Mouse (Mus musculus) heart, embryonic 16.5 days (tissue): ENCODE measurements around the gene Wipf3. TPM values are rescaled to one million over a fixed set of nuclear protein-coding genes. Genes with fewer than 3 reads are reported as not detected.

Experiments used
- ATAC-seq: fragments of 200-750 bp; cut with Nextera tagmentation; replicated peaks from 2 replicates; pipeline ENCODE4 v1.8.0; 2017; ENCODE audit warnings: moderate number of reproducible peaks; ENCODE audit not compliant: insufficient read depth, low FRiP score; ENCODE audit errors: extremely low read depth
- H3K27ac ChIP-seq: fragments of 300-500 bp; sonication (generic); 2 replicates; pipeline ENCODE4 v1.5.1; 2014; ENCODE audit warnings: mild to moderate bottlenecking, low read length, control low read depth, moderate library complexity
- H3K27me3 ChIP-seq: fragments of 300-500 bp; sonication (generic); 2 replicates; pipeline ENCODE4 v1.6.1; 2014; ENCODE audit warnings: low read length, mixed read lengths; ENCODE audit not compliant: control insufficient read depth, insufficient read depth
- H3K36me3 ChIP-seq: fragments of 300-500 bp; sonication (generic); 2 replicates; pipeline ENCODE4 v1.6.1; 2014; ENCODE audit not compliant: control insufficient read depth, insufficient read depth
- H3K4me1 ChIP-seq: fragments of 300-500 bp; sonication (generic); 2 replicates; pipeline ENCODE4 v1.6.1; 2014; ENCODE audit warnings: low read length, mixed read lengths; ENCODE audit not compliant: control insufficient read depth, insufficient read depth
- H3K4me2 ChIP-seq: fragments of 300-500 bp; sonication (generic); 2 replicates; pipeline ENCODE4 v1.6.1; 2014; ENCODE audit warnings: low read depth, mild to moderate bottlenecking, control low read depth, low read length
- H3K4me3 ChIP-seq: fragments of 300-500 bp; sonication (generic); 2 replicates; pipeline ENCODE4 v1.5.1; 2014; ENCODE audit warnings: mild to moderate bottlenecking, control low read depth, low read length
- H3K9ac ChIP-seq: fragments of 300-500 bp; sonication (generic); 2 replicates; pipeline ENCODE4 v1.6.1; 2014; ENCODE audit warnings: low read length, control low read depth
- H3K9me3 ChIP-seq: fragments of 300-500 bp; sonication (generic); replicated peaks from 2 replicates; pipeline ENCODE4 v1.6.1; 2016; ENCODE audit warnings: low read length; ENCODE audit not compliant: control insufficient read depth
- WGBS: fragments of 180-500 bp; shearing (Covaris S2); extraction: QIAGEN DNeasy Blood & Tissue Kit; methylation state at CpG from one replicate; pipeline ENCODE4 v1.1.7; 2014; 5-methylcytosine and 5-hydroxymethylcytosine counted together
- polyA plus RNA-seq: library from polyadenylated mRNA; unstranded; fragments of >200 nt; fragmentation: Nextera tagmentation; extraction: Ambion mirVana; gene quantifications from 2 replicates; pipeline ENCODE4 v1.2.1, GENCODE M21; 2015

Wipf3 gene
- polyA plus RNA-seq, 1 experiment from 2014 or later = 3.6 TPM

DNA sequence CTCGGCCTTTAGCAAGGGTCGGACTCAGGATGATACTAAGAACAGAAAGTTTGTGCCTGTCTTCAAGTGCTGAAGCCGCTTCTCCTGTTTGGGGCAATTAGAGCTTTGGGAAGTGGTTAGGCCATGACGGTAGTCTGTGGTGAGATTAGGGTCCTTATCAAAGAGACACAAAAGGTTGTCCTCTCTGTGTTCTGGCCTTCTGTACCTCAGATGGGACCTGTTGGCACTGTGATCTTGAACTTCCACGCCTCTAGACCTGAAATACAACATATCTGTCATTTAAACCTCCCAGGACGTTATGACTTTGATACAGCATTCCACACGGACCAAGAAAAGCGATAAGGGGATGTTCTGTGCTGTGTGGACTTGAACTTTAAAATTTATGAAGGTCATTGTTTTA lies 99.3 kb downstream of the Wipf3 start:
- Histone ChIP-seq H3K36me3 (no peaks in the 10 kb centered on the region), H3K9ac (no peak overlapping the region), H3K9me3 (no peaks in the 10 kb centered on the region), H3K4me1 (peaks cover 8% of the 10 kb centered on the region; the same call in 1 of the 2 replicates), H3K27me3 (no peaks in the 10 kb centered on the region), H3K27ac (no peak overlapping the region), H3K4me2 (no peak overlapping the region), H3K4me3 (no peak overlapping the region)
- ATAC-seq = no peak
- 71% methylated on average over 8 of the region's 8 CpGs for WGBS

DNA sequence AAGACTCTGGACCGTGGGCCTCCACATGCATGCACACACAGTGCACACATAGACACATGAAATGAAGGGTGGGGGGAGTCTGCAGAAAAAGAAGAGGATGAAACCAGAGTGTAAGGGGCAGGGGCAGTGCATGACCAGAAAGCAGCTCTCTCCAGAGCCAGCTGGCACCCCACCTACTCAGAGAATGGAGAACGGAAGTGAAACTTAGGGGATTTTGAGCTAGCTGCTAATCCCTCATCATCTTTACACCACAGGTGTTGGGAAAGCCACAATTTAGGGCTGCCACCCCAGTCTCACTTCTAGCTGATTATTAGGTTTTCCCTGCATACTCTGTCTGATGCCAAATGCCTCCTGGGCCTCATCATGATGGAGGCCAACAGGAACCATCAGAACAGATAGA lies 100.8 kb downstream of the Wipf3 start:
- Histone ChIP-seq H3K4me2 (no peak overlapping the region), H3K36me3 (no peaks in the 10 kb centered on the region), H3K4me1 (peaks cover 8% of the 10 kb centered on the region; the same call in 1 of the 2 replicates), H3K9ac (no peak overlapping the region), H3K9me3 (no peaks in the 10 kb centered on the region), H3K27ac (no peak overlapping the region), H3K4me3 (no peak overlapping the region), H3K27me3 (no peaks in the 10 kb centered on the region)
- WGBS = 80% methylated on average over 2 of the region's 2 CpGs
- no peak for ATAC-seq

DNA sequence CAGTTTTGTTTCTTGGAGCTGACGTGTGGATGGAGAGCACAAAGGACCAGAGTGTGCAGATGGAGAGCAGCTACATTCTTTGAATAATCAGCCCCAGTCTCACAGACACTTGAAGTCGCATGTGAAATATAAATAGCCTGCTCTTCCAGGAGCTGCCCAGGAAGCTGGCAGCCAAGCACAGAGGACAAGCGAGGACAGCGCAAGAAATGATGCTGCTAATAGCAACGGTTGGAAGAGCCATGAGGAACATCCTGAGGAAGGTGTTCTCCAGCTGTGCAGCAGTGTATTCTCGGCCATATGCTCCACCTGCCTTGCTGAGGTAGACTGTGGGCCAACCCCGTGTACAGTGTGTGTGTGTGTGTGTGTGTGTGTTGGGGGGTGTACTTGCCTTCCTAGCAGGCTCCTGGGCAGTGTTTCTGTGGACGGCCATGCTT lies 101.7 kb downstream of the Wipf3 start:
- Histone ChIP-seq H3K4me3 (no peak overlapping the region), H3K9ac (no peak overlapping the region), H3K9me3 (no peaks in the 10 kb centered on the region), H3K27me3 (no peaks in the 10 kb centered on the region), H3K4me1 (peaks cover 8% of the 10 kb centered on the region; the same call in 1 of the 2 replicates), H3K36me3 (no peaks in the 10 kb centered on the region), H3K4me2 (peak overlapping the region; percentile 22; the same call in 1 of the 2 replicates), H3K27ac (no peak overlapping the region)
- 27% methylated on average over 8 of the region's 8 CpGs for WGBS
- ATAC-seq = peak; percentile 76

DNA sequence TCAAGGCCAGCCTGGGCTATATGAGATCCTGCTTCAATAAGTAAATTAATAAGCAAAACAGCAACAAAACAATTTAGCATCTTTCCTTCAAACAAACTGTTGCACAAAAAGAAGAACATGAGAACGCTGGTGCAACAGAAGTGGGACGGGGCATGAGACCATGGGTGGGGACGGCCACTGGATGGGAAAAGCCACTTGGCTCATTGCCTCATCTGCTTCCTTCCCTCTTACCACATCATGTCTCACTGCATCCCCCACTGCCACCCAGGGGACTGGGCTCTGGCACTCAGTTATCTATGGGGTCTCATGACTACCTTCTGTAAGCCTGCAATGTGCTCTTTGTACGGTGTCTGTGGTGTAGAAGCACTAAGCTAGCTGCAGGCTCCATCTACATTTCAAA lies 106.1 kb downstream of the Wipf3 start:
- no peaks in the 10 kb centered on the region for H3K27me3 ChIP-seq
- no peaks in the 10 kb centered on the region for H3K9me3 ChIP-seq
- no peak for ATAC-seq
- no peaks in the 10 kb centered on the region for H3K36me3 ChIP-seq
- peaks cover 15% of the 10 kb centered on the region for H3K4me1 ChIP-seq
- no peak overlapping the region for H3K9ac ChIP-seq
- H3K27ac ChIP-seq = no peak overlapping the region
- 66% methylated on average over 4 of the region's 4 CpGs for WGBS
- no peak overlapping the region for H3K4me2 ChIP-seq
- H3K4me3 ChIP-seq = no peak overlapping the region

DNA sequence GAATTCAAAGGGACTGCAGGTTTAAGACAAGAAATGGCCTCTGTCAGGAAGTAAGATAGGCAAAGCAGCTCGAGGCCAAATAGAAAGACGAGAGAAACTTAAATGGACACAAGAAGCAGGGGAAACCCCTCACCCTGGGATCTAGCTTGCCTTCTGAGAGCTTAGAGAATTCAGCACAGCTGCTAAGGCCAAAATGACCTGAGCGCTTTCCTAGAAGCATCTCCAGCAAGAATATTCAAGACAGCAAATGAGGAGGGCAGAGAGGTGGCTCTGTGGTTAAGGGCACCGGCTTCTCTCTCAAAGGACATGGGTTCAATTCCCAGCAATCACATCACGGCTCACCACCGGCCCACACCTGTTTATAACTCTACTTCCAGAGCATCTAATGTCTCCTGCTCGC lies 107.7 kb downstream of the Wipf3 start:
- no peak for ATAC-seq
- H3K4me2 ChIP-seq = no peak overlapping the region
- WGBS = 74% methylated on average over 7 of the region's 7 CpGs
- H3K4me1 ChIP-seq = peaks cover 9% of the 10 kb centered on the region
- no peaks in the 10 kb centered on the region for H3K36me3 ChIP-seq
- H3K27me3 ChIP-seq = no peaks in the 10 kb centered on the region
- no peak overlapping the region for H3K9ac ChIP-seq
- no peak overlapping the region for H3K27ac ChIP-seq
- H3K9me3 ChIP-seq = no peaks in the 10 kb centered on the region
- H3K4me3 ChIP-seq = no peak overlapping the region

DNA sequence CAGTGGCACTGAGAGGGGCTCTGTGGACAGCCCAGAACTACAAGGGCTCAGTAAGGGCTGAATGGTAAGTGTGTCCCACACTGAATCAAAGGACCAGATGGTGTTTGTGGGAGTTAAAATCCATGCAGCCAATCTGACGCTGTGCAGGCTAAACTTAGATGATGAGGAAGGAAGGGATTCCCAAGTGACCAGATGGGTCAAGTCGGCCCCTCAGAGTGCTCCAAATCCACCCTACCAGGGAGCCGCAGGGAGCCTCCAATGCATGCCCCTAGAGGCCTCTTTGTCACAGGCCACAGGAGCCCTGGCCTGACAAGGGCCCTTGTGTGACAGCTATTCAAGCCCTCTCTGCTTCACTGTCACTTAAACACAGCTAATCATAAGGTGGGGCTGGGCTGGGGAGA lies 109.4 kb downstream of the Wipf3 start:
- no peak for ATAC-seq
- Histone ChIP-seq H3K9ac (no peak overlapping the region), H3K36me3 (no peaks in the 10 kb centered on the region), H3K27me3 (no peaks in the 10 kb centered on the region), H3K27ac (no peak overlapping the region), H3K4me1 (peaks cover 11% of the 10 kb centered on the region), H3K9me3 (no peaks in the 10 kb centered on the region), H3K4me2 (no peak overlapping the region), H3K4me3 (no peak overlapping the region)
- WGBS = 34% methylated on average over 3 of the region's 3 CpGs

DNA sequence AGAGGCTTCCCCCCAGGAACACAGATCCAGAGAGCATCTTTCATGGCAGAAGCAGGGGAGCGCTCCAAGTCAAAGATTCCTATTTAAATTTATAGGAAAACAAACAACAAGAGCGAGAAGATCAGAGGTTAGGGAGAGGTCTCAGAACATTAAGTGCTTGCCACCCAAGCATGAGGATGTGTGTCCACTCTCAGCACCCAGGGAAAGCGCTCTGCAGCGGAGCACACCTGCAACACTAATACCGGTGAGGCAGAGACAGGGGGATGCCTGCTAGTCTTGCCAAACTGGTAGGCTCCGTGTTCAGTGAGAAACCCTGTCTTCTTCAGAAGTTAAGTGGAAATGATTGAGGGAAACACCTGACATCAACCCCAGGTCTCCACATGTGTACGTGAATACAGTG lies 110.0 kb downstream of the Wipf3 start:
- Histone ChIP-seq H3K27ac (no peak overlapping the region), H3K4me1 (peaks cover 11% of the 10 kb centered on the region), H3K4me3 (no peak overlapping the region), H3K36me3 (no peaks in the 10 kb centered on the region), H3K4me2 (no peak overlapping the region), H3K27me3 (no peaks in the 10 kb centered on the region), H3K9ac (no peak overlapping the region), H3K9me3 (no peaks in the 10 kb centered on the region)
- ATAC-seq = no peak
- 88% methylated on average over 7 of the region's 7 CpGs for WGBS

DNA sequence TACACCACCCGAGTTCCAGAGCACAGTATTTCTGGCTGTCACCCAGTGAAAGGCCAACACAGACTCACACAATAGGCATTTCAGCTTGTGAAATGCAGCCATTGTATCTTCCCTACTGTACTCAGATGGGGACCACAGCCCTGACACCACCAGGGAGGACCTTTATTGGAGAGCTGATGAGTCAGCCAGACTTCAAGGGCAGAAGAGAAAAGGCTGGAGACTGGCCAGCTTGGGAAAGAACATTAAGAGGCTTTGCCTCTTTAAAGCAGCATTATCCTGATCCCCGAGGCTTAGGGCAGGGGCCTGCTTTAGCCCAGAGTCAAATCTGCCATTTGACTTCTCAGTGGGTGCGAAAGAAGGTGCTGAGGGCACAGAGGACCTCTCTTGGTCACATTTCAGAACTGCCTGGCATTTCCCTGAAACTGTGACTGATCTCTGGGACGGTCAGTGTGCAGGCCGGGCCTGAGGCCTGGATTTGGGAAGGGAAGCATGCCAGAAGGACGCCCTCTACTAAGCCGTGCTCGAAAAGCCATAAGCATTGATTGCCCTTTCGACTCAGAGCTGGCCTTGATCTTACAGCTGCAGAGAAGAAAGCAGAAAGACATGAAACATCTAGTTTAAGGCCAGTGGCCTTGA lies 111.0 kb downstream of the Wipf3 start:
- Histone ChIP-seq H3K9me3 (no peaks in the 10 kb centered on the region), H3K4me2 (no peak overlapping the region), H3K36me3 (no peaks in the 10 kb centered on the region), H3K27me3 (no peaks in the 10 kb centered on the region), H3K9ac (no peak overlapping the region), H3K4me3 (no peak overlapping the region), H3K27ac (peak overlapping the region; percentile 34), H3K4me1 (peaks cover 11% of the 10 kb centered on the region)
- peak; percentile 28; the same call in 1 of the 2 replicates for ATAC-seq
- WGBS = 53% methylated on average over 9 of the region's 9 CpGs

DNA sequence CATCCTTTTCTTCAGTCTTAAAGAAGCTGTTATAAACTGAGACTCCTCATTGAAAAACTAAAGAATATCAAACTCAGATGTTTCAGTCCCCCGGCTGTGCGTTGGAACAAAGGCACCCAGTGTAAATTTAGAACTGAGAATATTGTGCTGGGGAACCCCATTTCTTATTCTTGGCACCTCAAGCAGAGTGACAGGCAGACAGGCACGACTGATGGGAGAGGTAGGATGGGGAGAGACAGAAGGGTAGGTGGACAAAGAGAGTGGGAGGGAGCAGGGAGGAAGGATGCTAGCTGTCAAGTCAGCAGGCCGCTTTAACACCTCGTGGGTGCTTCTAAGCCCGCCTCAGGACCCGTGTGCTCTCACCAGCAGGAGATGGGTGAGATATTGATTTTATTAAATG lies 113.4 kb downstream of the Wipf3 start:
- Histone ChIP-seq H3K4me1 (peaks cover 11% of the 10 kb centered on the region), H3K27me3 (no peaks in the 10 kb centered on the region), H3K27ac (no peak overlapping the region), H3K4me3 (no peak overlapping the region), H3K36me3 (no peaks in the 10 kb centered on the region), H3K9me3 (no peaks in the 10 kb centered on the region), H3K4me2 (no peak overlapping the region), H3K9ac (no peak overlapping the region)
- no peak for ATAC-seq
- 80% methylated on average over 7 of the region's 7 CpGs for WGBS
